Mouse (Mus musculus) kidney, adult 18-20 months (tissue): ENCODE measurements around the gene Cdc27.
"Not testable (repeated sequence)": the region's sequence is repeated elsewhere in the genome, so short reads cannot be mapped to it uniquely, and the experiment has no call there.

Experiments
- DNase-seq: peaks from one replicate; pipeline ENCODE4 v3.0.0; 2021

The Cdc27 gene

GRCm38 (mm10) chr11:104568326-104568725 is 17.9 kb upstream of the Cdc27 start:
- no peak for DNase-seq

- no peak for DNase-seq
Observed at GRCm38 (mm10) chr11:104567736-104568135, 17.3 kb upstream of the Cdc27 start.

- DNase-seq, result no peak
Observed at GRCm38 (mm10) chr11:104566796-104567195, 16.4 kb upstream of the Cdc27 start.

GRCm38 (mm10) chr11:104566097-104566496 is 15.7 kb upstream of the Cdc27 start:
- no peak for DNase-seq

GRCm38 (mm10) chr11:104565172-104565571 is 14.8 kb upstream of the Cdc27 start:
- no peak for DNase-seq

- DNase-seq, result no peak
Observed at GRCm38 (mm10) chr11:104563496-104563895, 13.1 kb upstream of the Cdc27 start.

GRCm38 (mm10) chr11:104560971-104561370 is 10.6 kb upstream of the Cdc27 start:
- no peak for DNase-seq

- no peak for DNase-seq
Observed at GRCm38 (mm10) chr11:104558651-104559403, 8.4 kb upstream of the Cdc27 start.

GRCm38 (mm10) chr11:104558065-104558464 is 7.6 kb upstream of the Cdc27 start:
- DNase-seq, result no peak

GRCm38 (mm10) chr11:104549438-104550405 is 698 bp downstream of the Cdc27 start:
- no peak for DNase-seq

- no peak for DNase-seq
Observed at GRCm38 (mm10) chr11:104547502-104547901, 2.9 kb downstream of the Cdc27 start.

GRCm38 (mm10) chr11:104544507-104544906 is 5.9 kb downstream of the Cdc27 start:
- DNase-seq, result no peak

GRCm38 (mm10) chr11:104543337-104543736 is 7.1 kb downstream of the Cdc27 start:
- not testable (repeated sequence) for DNase-seq

GRCm38 (mm10) chr11:104539811-104540210 is 10.6 kb downstream of the Cdc27 start:
- DNase-seq, result peak; percentile 7

- no peak for DNase-seq
Observed at GRCm38 (mm10) chr11:104537945-104538555, 12.4 kb downstream of the Cdc27 start.

- DNase-seq, result no peak
Observed at GRCm38 (mm10) chr11:104536843-104537242, 13.6 kb downstream of the Cdc27 start.

- no peak for DNase-seq
Observed at GRCm38 (mm10) chr11:104525935-104526334, 24.5 kb downstream of the Cdc27 start.

- no peak for DNase-seq
Observed at GRCm38 (mm10) chr11:104512436-104512835, 38.0 kb downstream of the Cdc27 start.

- no peak for DNase-seq
Observed at GRCm38 (mm10) chr11:104510606-104511005, 39.8 kb downstream of the Cdc27 start.

GRCm38 (mm10) chr11:104508455-104508854 is 42.0 kb downstream of the Cdc27 start:
- DNase-seq, result no peak

GRCm38 (mm10) chr11:104488292-104488691 is 62.1 kb downstream of the Cdc27 start:
- DNase-seq, result no peak

- DNase-seq, result no peak
Observed at GRCm38 (mm10) chr11:104481971-104482370, 68.4 kb downstream of the Cdc27 start.

- DNase-seq, result no peak
Observed at GRCm38 (mm10) chr11:104479505-104479904, 70.9 kb downstream of the Cdc27 start.
